Mouse (Mus musculus) megakaryocyte progenitor cell, adult 5-6 weeks (primary cell): ENCODE measurements around the gene Timp2. TPM values are rescaled to one million over a fixed set of nuclear protein-coding genes. Genes with fewer than 3 reads are reported as not detected.
"Not testable (repeated sequence)": the region's sequence is repeated elsewhere in the genome, so short reads cannot be mapped to it uniquely, and the experiment has no call there.

ENCODE experiments used
- ATAC-seq: replicated peaks from 2 replicates; pipeline ENCODE4 v1.8.0; 2016; ENCODE audit warnings: mild to moderate bottlenecking, moderate TSS enrichment, inconsistent platforms; ENCODE audit not compliant: poor library complexity
- total RNA-seq, 2 experiments: library from RNA; stranded (forward) in 1 of 2; stranded (reverse) in 1 of 2; fragments of 157-497, 149-512 nt in 1 of 2; fragments of 200-1000 nt in 1 of 2; gene quantifications; 2 replicates each; pipeline versions ENCODE4 v1.2.3 to v1.2.4; 2015 to 2017

Gene Timp2
- total RNA-seq, 2 experiments from 2014 or later, result 9.5 to 9.7 TPM

DNA sequence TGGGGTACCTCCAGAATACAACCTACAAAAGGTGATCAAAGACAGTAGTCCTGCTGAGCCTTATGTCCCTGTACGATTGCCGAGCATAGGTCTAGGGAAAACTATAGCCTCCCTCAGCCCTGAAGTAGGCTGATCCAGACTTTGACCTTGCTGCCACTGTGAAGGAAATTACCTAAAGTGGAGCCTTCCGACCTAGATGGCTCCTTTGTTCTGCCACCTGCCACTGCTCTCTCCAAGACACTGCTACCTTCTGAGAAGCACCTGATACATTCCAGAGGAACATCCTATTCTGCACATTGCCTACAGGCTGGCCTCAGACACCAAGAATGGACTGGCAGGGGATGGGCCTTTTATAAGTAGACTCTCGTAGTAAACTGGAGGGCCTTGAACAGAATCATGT is 51.6 kb downstream of the Timp2 start:
- ATAC-seq, result not testable (repeated sequence)

GRCm38 (mm10) chr11:118298810-118299209 is 56.7 kb downstream of the Timp2 start:
- ATAC-seq, result peak; percentile 57

DNA sequence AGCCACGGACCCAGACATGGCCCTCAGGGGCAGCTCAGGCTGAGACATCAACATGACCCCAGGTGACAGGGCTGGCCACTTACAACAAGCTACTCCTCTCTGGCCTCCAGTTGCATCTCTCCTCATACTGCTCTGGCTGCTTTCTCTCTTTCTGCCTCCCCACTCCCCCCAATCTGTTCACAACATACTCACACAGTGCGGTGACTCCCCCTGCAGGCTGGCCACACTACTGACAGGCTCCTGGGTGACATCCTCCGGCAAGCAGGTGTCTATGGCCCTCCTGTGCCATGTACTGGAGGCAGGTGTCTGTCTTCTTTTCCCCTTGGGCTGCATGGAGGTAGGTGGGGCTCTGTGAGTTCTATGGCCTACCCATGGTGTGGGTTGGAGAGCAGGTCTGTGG is 57.6 kb downstream of the Timp2 start:
- 0 out of 2 replicates have a peak, but pooled peaks have one; percentile 31 for ATAC-seq

- no peak for ATAC-seq
Measured at GRCm38 (mm10) chr11:118295026-118295425, 60.5 kb downstream of the Timp2 start.

DNA sequence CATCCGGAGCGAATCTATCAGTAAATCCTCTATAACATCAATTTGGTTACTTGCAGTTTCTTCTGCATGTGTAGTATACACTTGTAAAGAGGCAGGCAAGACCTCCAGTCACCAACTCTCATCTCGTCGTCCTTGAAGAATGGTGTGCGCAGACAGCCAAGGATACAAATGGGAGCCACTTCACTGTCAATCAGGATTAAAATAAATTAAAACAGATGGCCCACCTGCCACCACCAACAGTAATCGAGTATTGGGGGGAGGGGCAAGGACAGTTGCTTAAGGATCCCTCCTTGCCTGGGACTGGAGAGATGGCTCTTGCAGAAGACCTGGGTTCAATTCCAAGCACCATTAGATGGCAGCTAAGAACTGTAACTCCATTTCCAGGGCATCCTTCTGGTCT is 62.9 kb downstream of the Timp2 start:
- ATAC-seq, result no peak

- peak; percentile 96 for ATAC-seq
Measured at GRCm38 (mm10) chr11:118289999-118290889, 65.3 kb downstream of the Timp2 start, which contains the start of gene Usp36. Gene Usp36, minus strand, starts transcription at chr11:118290244.

DNA sequence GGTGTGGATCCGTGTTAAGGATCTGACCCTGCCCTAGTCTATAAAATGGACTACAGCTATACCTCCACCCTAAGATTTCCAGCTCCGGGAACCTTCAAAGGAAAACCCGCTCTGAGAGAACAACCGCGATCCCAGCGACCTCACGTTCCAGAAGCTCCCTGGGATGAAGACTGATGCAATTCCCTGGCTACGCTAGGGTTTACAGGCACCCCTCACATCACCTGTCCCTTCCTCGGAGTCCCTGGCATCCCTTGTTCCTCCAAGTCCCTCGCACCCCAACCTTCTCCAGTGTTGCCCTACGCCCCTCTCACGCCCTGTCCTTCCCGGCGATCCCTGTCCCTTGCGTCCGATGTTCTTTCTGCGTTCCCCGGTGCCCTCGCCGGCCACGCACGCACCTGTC is 66.0 kb downstream of the Timp2 start:
- ATAC-seq, result no peak; the same call in 1 of the 2 replicates

DNA sequence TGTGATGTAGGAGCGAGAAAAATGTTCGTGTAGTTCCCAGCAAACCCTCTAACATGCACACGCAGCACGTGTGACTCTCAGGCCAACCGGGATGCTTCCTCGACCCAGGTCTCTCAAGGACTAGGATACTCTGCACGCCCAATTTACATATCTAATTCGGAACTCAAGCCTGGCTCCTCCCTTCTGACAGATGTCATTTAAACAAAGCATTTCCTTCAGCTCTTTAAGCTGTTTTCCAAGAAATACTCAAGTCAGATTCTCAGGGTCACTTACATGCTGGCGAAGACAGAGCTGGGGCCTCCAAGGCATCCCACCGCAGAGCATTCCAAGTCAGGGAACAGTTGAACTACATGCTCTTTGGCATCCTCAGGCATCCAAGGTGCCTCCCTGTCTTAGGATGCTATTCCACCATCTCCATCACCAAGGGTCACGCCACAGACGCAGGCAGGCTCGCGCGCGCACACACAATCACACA is 66.5 kb downstream of the Timp2 start:
- peak; percentile 35 for ATAC-seq

- no peak for ATAC-seq
Measured at GRCm38 (mm10) chr11:118287573-118287972, 68.0 kb downstream of the Timp2 start.

GRCm38 (mm10) chr11:118286434-118286833 is 69.1 kb downstream of the Timp2 start:
- no peak for ATAC-seq

DNA sequence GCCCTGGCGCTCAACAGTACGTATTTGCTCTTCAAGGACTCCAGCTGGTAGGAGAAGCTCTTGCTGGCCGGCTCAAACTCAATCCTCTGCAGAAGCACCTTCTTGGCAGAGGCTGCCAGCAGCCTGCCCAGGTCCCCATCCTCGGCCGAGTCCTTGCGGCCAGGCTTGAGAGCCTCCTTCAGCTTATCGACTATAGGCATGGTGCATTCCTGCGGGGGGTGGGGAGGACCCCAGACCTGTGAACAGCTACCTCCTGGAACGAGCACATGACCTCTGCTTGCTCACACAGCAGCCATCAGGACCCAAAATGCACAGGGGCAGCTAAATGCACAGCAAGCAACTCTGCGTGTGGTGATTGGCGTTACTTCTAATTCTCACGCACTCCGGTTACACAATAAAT is 69.7 kb downstream of the Timp2 start:
- ATAC-seq, result no peak

- ATAC-seq, result no peak
Measured at GRCm38 (mm10) chr11:118280218-118280617, 75.3 kb downstream of the Timp2 start.

- no peak for ATAC-seq
Measured at GRCm38 (mm10) chr11:118276328-118276727, 79.2 kb downstream of the Timp2 start.

DNA sequence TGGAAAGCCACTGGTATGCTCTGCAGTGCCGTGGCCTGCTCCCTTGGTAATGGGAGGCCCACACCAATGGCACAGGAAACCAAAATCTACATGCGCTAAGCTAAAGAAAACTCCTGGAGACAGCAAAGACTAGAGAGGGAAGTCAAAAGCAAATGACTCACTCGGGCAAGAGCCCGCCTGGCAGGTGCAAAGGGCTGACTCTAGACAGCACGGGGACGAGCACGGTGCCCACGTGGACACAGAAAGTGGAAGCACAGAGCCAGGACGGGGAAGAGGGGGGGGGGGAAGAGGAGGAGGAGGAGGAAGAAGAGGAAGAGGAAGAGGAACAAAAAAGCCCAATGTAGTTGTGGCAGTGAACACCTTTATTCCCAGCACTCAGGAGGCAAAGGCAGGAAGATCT is 80.4 kb downstream of the Timp2 start:
- peak; percentile 38; the same call in 1 of the 2 replicates for ATAC-seq

GRCm38 (mm10) chr11:118269827-118270226 is 85.7 kb downstream of the Timp2 start:
- ATAC-seq, result peak; percentile 61; the same call in 1 of the 2 replicates

GRCm38 (mm10) chr11:118266666-118267046 is 88.9 kb downstream of the Timp2 start:
- ATAC-seq, result no peak

DNA sequence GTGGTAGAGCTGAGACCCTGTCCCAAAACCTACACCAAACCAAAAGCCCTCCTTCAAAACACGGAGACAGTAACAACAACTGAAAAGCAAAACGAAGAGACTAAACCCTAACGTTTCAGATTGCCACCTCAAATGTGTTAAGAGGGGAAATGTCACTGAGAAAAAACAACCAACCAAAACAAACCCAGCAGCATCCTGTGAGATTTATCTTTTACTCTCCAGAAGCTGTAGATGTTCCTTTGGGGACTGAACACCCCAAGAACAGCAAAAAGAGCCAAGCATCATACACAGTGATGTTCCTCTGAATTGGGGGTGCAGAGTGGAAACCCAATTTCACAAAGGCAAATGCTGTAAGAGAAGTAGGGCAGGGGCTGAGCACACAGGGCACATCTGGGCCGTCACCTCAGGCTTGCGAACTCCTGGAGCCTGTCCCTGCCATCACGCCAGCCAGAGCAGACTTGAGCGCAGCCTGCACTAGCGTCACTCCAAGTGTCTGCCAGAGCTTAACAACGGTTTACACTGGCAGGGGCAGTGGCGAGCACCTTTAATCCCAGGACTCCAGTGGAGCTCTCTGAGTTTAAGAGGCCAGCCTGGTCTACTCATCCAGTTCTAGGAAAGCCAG is 89.4 kb downstream of the Timp2 start:
- ATAC-seq, result no peak

DNA sequence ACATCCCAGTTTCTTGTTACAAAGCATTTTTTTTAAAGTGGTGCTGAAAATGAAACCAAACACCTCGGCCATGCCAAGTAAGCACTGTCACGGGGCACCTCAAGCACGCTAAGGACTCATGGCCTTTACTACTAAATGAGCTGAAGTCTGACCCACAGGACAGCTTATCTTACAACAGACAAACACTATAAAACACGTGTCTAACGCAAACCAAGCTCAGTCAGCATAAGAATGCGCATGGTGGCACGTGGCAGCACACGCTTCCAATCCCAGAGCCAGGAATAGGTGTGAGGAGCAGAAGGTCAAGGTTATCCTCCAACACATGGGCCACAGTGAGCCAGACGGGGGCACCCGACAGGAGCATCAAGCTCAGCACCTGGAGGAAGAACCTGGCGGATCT is 89.9 kb downstream of the Timp2 start:
- no peak for ATAC-seq

- no peak for ATAC-seq
Measured at GRCm38 (mm10) chr11:118263146-118263545, 92.4 kb downstream of the Timp2 start.

GRCm38 (mm10) chr11:118260081-118260480 is 95.5 kb downstream of the Timp2 start:
- no peak for ATAC-seq

- ATAC-seq, result no peak
Measured at GRCm38 (mm10) chr11:118259580-118259979, 96.0 kb downstream of the Timp2 start.

DNA sequence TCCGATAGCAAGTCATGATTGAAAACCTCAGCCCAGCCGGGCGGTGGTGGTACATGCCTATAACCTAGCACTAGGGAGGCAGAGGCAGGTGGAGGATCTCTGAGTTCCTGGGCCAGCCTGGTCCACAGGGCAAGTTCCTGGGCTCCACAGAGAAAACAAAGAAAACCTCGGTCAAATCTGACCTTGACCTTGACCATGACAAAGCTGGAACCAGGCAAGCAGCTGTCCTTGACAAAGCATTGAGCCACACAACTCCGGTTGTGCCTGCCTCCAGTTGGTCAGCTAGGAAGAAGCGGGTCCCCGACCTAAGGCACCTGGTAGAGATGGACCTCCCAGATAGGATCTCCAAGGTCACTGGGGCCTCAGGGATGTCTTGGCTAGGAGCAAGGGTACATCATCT is 99.2 kb downstream of the Timp2 start:
- no peak for ATAC-seq
